Mouse (Mus musculus) G1E (cell line): ENCODE results near the gene Aup1. TPM values are rescaled to one million over a fixed set of nuclear protein-coding genes. Genes with fewer than 3 reads are reported as not detected.

Experiments
- ATAC-seq: 2 replicates; pipeline ENCODE4 v1.8.0; 2016; ENCODE audit warnings: mild to moderate bottlenecking; ENCODE audit not compliant: insufficient number of reproducible peaks, poor library complexity, low FRiP score, severe bottlenecking; ENCODE audit errors: extremely low read depth
- DNase-seq: peaks from one replicate; pipeline ENCODE4 v3.0.0; 2012; ENCODE audit warnings: low spot score
- H3K27me3 ChIP-seq: 2 replicates; pipeline ENCODE4 v1.6.1; 2012; ENCODE audit warnings: mild to moderate bottlenecking, low read length, inconsistent platforms; ENCODE audit not compliant: insufficient read depth
- H3K36me3 ChIP-seq: replicated peaks from 2 replicates; pipeline ENCODE3; 2012; ENCODE audit warnings: mild to moderate bottlenecking, inconsistent platforms
- H3K4me1 ChIP-seq: 2 replicates; pipeline ENCODE4 v1.6.1; 2012; ENCODE audit warnings: low read depth, low read length, inconsistent platforms, mixed read lengths; ENCODE audit not compliant: insufficient read depth
- H3K4me3 ChIP-seq: 2 replicates; pipeline ENCODE4 v1.5.1; 2012; ENCODE audit warnings: low read depth, mild to moderate bottlenecking, inconsistent platforms, low read length, moderate library complexity, mixed read lengths
- H3K9me3 ChIP-seq: replicated peaks from 2 replicates; pipeline ENCODE4 v1.6.1; 2012; ENCODE audit warnings: inconsistent platforms
- CTCF ChIP-seq: IDR thresholded peaks from 2 replicates; pipeline ENCODE4 v1.5.1; 2012; ENCODE audit warnings: low read depth, low read length, inconsistent platforms, mixed read lengths
- GATA1 ChIP-seq: IDR thresholded peaks from 2 replicates; pipeline ENCODE4 v1.6.1; 2012; ENCODE audit warnings: borderline replicate concordance, low read length, inconsistent platforms, mixed read lengths
- GATA2 ChIP-seq: IDR thresholded peaks from 2 replicates; pipeline ENCODE4 v1.6.1; 2012; ENCODE audit warnings: low read depth, low read length, inconsistent platforms, borderline replicate concordance
- POLR2AphosphoS5 ChIP-seq: IDR thresholded peaks from 2 replicates; pipeline ENCODE4 v1.6.1; 2012; ENCODE audit warnings: low read depth, low read length, inconsistent platforms; ENCODE audit not compliant: insufficient replicate concordance
- TAL1 ChIP-seq: conservative IDR thresholded peaks from 2 replicates; pipeline ENCODE4 v1.6.1; 2012; ENCODE audit warnings: low read depth, low read length, inconsistent platforms, mixed read lengths
- polyA plus RNA-seq: library from polyadenylated mRNA; stranded (reverse); fragments of >175 nt; gene quantifications from 2 replicates; pipeline ENCODE4 v1.2.3, GENCODE M21; 2012
- total RNA-seq, 2 experiments: library from RNA; stranded (forward) in 1 of 2; stranded (reverse) in 1 of 2; fragments of 200-1000 nt in 1 of 2; fragments of >200 nt in 1 of 2; fragmentation: Nextera tagmentation in 1 of 2; gene quantifications; 2 replicates each; pipeline ENCODE4 v1.2.3; 2014 to 2017

Aup1 gene
- total and polyA plus RNA-seq, 3 experiments = 133 to 1,014 (median 454) TPM

- TF ChIP-seq POLR2AphosphoS5 (peak; percentile 79), CTCF (no peak)
These were observed 4.4 kb downstream of the Aup1 start for GRCm38 (mm10) chr6:83058725-83059124.

GRCm38 (mm10) chr6:83065995-83066394, 11.7 kb downstream of the Aup1 start:
- DNase-seq = no peak
- Histone ChIP-seq H3K9me3 (peaks cover 29% of the 10 kb centered on the region), H3K36me3 (peaks cover 38% of the 10 kb centered on the region), H3K27me3 (peaks cover 22% of the 10 kb centered on the region; the same call in 1 of the 2 replicates), H3K4me1 (no peaks in the 10 kb centered on the region), H3K4me3 (no peak overlapping the region)
- no peak for ATAC-seq
- no peak for TF ChIP-seq GATA2
- TF ChIP-seq CTCF = no peak
- TF ChIP-seq TAL1 = no peak
- TF ChIP-seq POLR2AphosphoS5 = no peak
- no peak for TF ChIP-seq GATA1

More at GRCm38 (mm10) chr6:83058725-83059124, 4.4 kb downstream of the Aup1 start:
- Histone ChIP-seq H3K36me3 (peaks cover 75% of the 10 kb centered on the region), H3K9me3 (no peaks in the 10 kb centered on the region), H3K4me1 (peaks cover 24% of the 10 kb centered on the region), H3K27me3 (no peaks in the 10 kb centered on the region), H3K4me3 (no peak overlapping the region)
- DNase-seq (no peak), ATAC-seq (no peak)

GRCm38 (mm10) chr6:83066441-83066840, 12.1 kb downstream of the Aup1 start:
- no peak for ATAC-seq
- peaks cover 26% of the 10 kb centered on the region; the same call in 1 of the 2 replicates for H3K27me3 ChIP-seq
- no peak overlapping the region for H3K4me3 ChIP-seq
- TF ChIP-seq CTCF (no peak), POLR2AphosphoS5 (no peak), TAL1 (no peak), GATA1 (no peak), GATA2 (no peak)
- no peaks in the 10 kb centered on the region for H3K4me1 ChIP-seq
- DNase-seq = no peak
- H3K9me3 ChIP-seq = peaks cover 33% of the 10 kb centered on the region
- H3K36me3 ChIP-seq = peaks cover 34% of the 10 kb centered on the region

- TF ChIP-seq GATA2 (no peak), GATA1 (no peak), TAL1 (no peak), CTCF (no peak)
- H3K4me3 ChIP-seq = no peak overlapping the region; the same call in 1 of the 2 replicates
- peaks cover 33% of the 10 kb centered on the region for H3K9me3 ChIP-seq
- H3K27me3 ChIP-seq = peaks cover 40% of the 10 kb centered on the region
- DNase-seq (no peak), ATAC-seq (no peak)
- H3K36me3 ChIP-seq = peaks cover 24% of the 10 kb centered on the region
- no peaks in the 10 kb centered on the region for H3K4me1 ChIP-seq
These were observed 13.9 kb downstream of the Aup1 start for GRCm38 (mm10) chr6:83068221-83068620.

- H3K4me3 ChIP-seq = peak overlapping the region; percentile 27; the same call in 1 of the 2 replicates
- no peak for TF ChIP-seq GATA2
- TF ChIP-seq POLR2AphosphoS5 = no peak
- no peak for TF ChIP-seq TAL1
- no peaks in the 10 kb centered on the region for H3K4me1 ChIP-seq
- ATAC-seq (no peak), DNase-seq (no peak)
- H3K27me3 ChIP-seq = peaks cover 44% of the 10 kb centered on the region
- H3K9me3 ChIP-seq = peaks cover 33% of the 10 kb centered on the region
- peaks cover 20% of the 10 kb centered on the region for H3K36me3 ChIP-seq
These were observed 14.6 kb downstream of the Aup1 start for GRCm38 (mm10) chr6:83068706-83069487.

- DNase-seq (no peak), ATAC-seq (no peak)
- no peaks in the 10 kb centered on the region for H3K4me1 ChIP-seq
- H3K4me3 ChIP-seq = peak overlapping the region; percentile 23; the same call in 1 of the 2 replicates
- H3K9me3 ChIP-seq = peaks cover 33% of the 10 kb centered on the region
- H3K27me3 ChIP-seq = peaks cover 44% of the 10 kb centered on the region
- H3K36me3 ChIP-seq = peaks cover 15% of the 10 kb centered on the region
- no peak for TF ChIP-seq GATA1
These were observed 15.3 kb downstream of the Aup1 start for GRCm38 (mm10) chr6:83069488-83070246.

GRCm38 (mm10) chr6:83070247-83070310, 15.8 kb downstream of the Aup1 start, which contains the start of gene Tlx2:
Gene Tlx2 (minus strand): TSS chr6:83070293.
- no peak for ATAC-seq
- Histone ChIP-seq H3K27me3 (peaks cover 44% of the 10 kb centered on the region), H3K4me1 (no peaks in the 10 kb centered on the region), H3K9me3 (peaks cover 33% of the 10 kb centered on the region), H3K36me3 (peaks cover 13% of the 10 kb centered on the region), H3K4me3 (peak within 1 kb of the TSS; percentile 23; the same call in 1 of the 2 replicates)
- TF ChIP-seq POLR2AphosphoS5 (no peak), TAL1 (no peak), GATA2 (no peak), CTCF (no peak), GATA1 (no peak)
- no peak for DNase-seq
